Mouse (Mus musculus) intestine, embryonic 16.5 days (tissue): Measurements from ENCODE around the gene Fgfr2. TPM values are rescaled to one million over a fixed set of nuclear protein-coding genes. Genes with fewer than 3 reads are reported as not detected.

ENCODE experiments used
- ATAC-seq: fragments of 200-750 bp; cut with Nextera tagmentation; 2 replicates; pipeline ENCODE4 v1.8.0; 2017; ENCODE audit warnings: moderate TSS enrichment, moderate library complexity
- H3K27ac ChIP-seq: fragments of 300-500 bp; sonication (generic); 2 replicates; pipeline ENCODE4 v1.5.1; 2014; ENCODE audit warnings: mild to moderate bottlenecking, low read length
- H3K27me3 ChIP-seq: fragments of 300-500 bp; sonication (generic); replicated peaks from 2 replicates; pipeline ENCODE4 v1.6.1; 2014; ENCODE audit warnings: low read length, control low read depth, mixed read lengths; ENCODE audit not compliant: control insufficient read depth, insufficient read depth
- H3K36me3 ChIP-seq: fragments of 300-500 bp; sonication (generic); 2 replicates; pipeline ENCODE4 v1.6.1; 2014; ENCODE audit warnings: low read length, control low read depth; ENCODE audit not compliant: control insufficient read depth, insufficient read depth
- H3K4me1 ChIP-seq: fragments of 300-500 bp; sonication (generic); 2 replicates; pipeline ENCODE4 v1.6.1; 2014; ENCODE audit warnings: low read length, control low read depth, mixed read lengths; ENCODE audit not compliant: control insufficient read depth, insufficient read depth
- H3K4me2 ChIP-seq: fragments of 300-500 bp; sonication (generic); 2 replicates; pipeline ENCODE4 v1.6.1; 2014; ENCODE audit warnings: low read depth, low read length, control low read depth
- H3K4me3 ChIP-seq: fragments of 300-500 bp; sonication (generic); 2 replicates; pipeline ENCODE4 v1.5.1; 2014; ENCODE audit warnings: mild to moderate bottlenecking, low read length
- H3K9ac ChIP-seq: fragments of 300-500 bp; sonication (generic); 2 replicates; pipeline ENCODE4 v1.6.1; 2014; ENCODE audit warnings: low read depth, low read length
- H3K9me3 ChIP-seq: fragments of 300-500 bp; sonication (generic); 2 replicates; pipeline ENCODE4 v1.6.1; 2016; ENCODE audit warnings: low read length, control low read depth; ENCODE audit not compliant: control insufficient read depth
- WGBS: fragments of 180-500 bp; shearing (Covaris S2); extraction: QIAGEN DNeasy Blood & Tissue Kit; methylation state at CpG from one replicate; pipeline ENCODE4 v1.1.7; 2014; 5-methylcytosine and 5-hydroxymethylcytosine counted together
- polyA plus RNA-seq: library from polyadenylated mRNA; unstranded; fragments of >200 nt; fragmentation: Nextera tagmentation; extraction: Ambion mirVana; gene quantifications from 2 replicates; pipeline ENCODE4 v1.2.1, GENCODE M21; 2015

Gene Fgfr2
- polyA plus RNA-seq, 1 experiment from 2014 or later, result 47.3 TPM

DNA sequence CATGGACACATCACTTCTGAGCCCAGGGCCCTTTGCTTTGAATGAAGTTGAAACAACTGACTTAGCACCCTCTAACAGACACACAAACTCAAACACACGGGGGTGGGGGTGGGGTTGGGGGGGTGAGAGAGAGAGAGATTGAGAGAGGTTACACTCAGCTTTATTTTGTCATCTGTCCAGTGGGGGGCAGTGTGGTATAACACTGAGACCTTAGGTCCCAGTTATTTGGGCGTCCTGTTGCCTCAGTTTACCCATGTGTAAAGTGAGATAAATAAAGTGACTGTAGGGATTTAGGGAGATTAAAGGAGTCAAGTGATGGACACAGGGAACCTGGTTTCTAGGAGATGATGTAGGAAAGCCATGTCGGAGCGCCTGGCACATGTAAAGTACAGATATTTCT is 2382.1 kb downstream of the Fgfr2 start:
- 83% methylated on average over 4 of the region's 4 CpGs for WGBS
- no peaks in the 10 kb centered on the region for H3K9me3 ChIP-seq
- H3K36me3 ChIP-seq, result peaks cover 6% of the 10 kb centered on the region
- no peak overlapping the region for H3K4me2 ChIP-seq
- H3K27ac ChIP-seq, result no peak overlapping the region
- no peak overlapping the region for H3K9ac ChIP-seq
- H3K4me1 ChIP-seq, result no peaks in the 10 kb centered on the region
- ATAC-seq, result no peak
- no peak overlapping the region for H3K4me3 ChIP-seq
- no peaks in the 10 kb centered on the region for H3K27me3 ChIP-seq

DNA sequence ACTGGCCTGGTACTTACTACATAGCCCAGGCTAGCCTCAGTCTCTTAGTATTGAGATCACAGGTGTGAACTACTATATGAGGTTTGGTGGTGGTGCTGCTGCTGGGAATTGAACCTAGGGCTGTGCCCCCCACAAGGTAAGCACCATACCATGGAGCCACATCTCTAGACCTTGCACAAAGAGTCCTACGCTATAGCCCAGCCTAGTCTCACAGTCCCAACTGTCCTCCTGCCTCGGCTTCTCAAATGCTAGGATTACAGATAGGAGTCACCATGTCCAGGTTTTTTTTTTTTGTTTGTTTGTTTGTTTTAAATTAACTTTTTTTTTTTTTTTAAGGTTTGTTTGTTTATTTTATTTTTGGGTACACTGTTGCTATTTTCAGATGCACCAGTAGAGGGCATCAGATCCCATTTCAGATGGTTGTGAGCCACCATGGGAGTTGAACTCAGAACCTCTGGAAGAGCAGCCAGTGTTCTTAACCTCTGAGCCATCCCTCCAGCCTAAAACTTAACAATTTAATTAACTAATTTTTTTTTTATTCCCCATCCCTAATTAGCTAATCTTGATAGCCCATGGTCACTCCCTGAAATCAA is 2388.9 kb downstream of the Fgfr2 start:
- Histone ChIP-seq H3K4me2 (no peak overlapping the region), H3K36me3 (peaks cover 15% of the 10 kb centered on the region; the same call in 1 of the 2 replicates), H3K4me3 (no peak overlapping the region), H3K9me3 (no peaks in the 10 kb centered on the region), H3K27ac (no peak overlapping the region), H3K27me3 (no peaks in the 10 kb centered on the region), H3K4me1 (no peaks in the 10 kb centered on the region), H3K9ac (no peak overlapping the region)
- no peak for ATAC-seq
- WGBS, result 92% methylated on average over 2 of the region's 2 CpGs

DNA sequence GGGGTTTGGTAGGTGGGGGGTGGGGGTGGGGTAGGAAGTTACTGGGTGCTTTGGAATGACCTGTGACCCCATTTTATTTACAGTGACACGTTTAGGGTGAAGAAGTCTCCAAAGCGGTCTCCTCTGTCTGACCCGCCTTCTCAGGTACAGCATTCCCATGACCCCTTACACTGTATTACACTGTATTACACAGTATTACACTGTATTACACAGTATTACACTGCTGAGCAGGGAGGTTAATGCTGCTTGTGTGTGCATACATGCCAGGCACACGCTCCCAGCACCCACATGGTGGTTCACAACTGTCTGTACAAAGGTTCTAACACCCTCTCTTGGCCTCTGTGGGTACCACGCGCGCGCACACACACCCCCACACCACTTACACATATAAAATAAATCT is 2389.7 kb downstream of the Fgfr2 start:
- Histone ChIP-seq H3K9ac (no peak overlapping the region), H3K27me3 (no peaks in the 10 kb centered on the region), H3K4me3 (no peak overlapping the region), H3K9me3 (no peaks in the 10 kb centered on the region), H3K4me2 (no peak overlapping the region), H3K4me1 (no peaks in the 10 kb centered on the region), H3K36me3 (peaks cover 23% of the 10 kb centered on the region; the same call in 1 of the 2 replicates), H3K27ac (no peak overlapping the region)
- ATAC-seq, result no peak
- WGBS, result 94% methylated on average over 8 of the region's 8 CpGs

GRCm38 (mm10) chr7:130732908-130733307 is 2390.2 kb downstream of the Fgfr2 start:
- no peak overlapping the region for H3K27ac ChIP-seq
- peaks cover under 1% of the 10 kb centered on the region; the same call in 1 of the 2 replicates for H3K4me1 ChIP-seq
- H3K4me2 ChIP-seq, result no peak overlapping the region
- H3K36me3 ChIP-seq, result peaks cover 23% of the 10 kb centered on the region; the same call in 1 of the 2 replicates
- H3K4me3 ChIP-seq, result no peak overlapping the region
- ATAC-seq, result no peak
- WGBS, result 74% methylated on average over 6 of the region's 6 CpGs
- H3K27me3 ChIP-seq, result no peaks in the 10 kb centered on the region
- no peak overlapping the region for H3K9ac ChIP-seq
- H3K9me3 ChIP-seq, result no peaks in the 10 kb centered on the region

DNA sequence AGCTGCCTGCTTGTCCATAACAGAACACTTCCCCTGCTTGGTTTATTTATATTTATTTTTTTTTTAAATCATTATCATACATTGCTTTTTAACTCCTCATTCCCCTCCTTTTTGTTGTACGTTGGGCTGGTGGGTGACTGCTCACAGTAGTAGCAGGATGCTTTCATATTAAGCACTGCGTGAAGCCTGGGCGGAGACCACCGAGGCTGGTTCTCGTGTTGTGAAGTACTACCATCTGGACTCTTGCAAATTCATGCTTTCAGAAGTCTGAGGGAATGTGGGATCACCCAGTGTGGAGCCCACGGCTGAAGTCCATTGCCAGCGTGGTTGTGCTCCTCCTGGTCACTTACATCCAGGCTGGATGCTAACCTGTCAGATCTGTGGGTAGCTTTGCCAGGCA is 2391.4 kb downstream of the Fgfr2 start:
- Histone ChIP-seq H3K4me2 (no peak overlapping the region), H3K27me3 (no peaks in the 10 kb centered on the region), H3K36me3 (peaks cover 23% of the 10 kb centered on the region; the same call in 1 of the 2 replicates), H3K4me3 (no peak overlapping the region), H3K4me1 (peaks cover 10% of the 10 kb centered on the region), H3K27ac (no peak overlapping the region), H3K9me3 (no peaks in the 10 kb centered on the region), H3K9ac (no peak overlapping the region)
- no peak for ATAC-seq
- WGBS, result 73% methylated on average over 7 of the region's 7 CpGs

DNA sequence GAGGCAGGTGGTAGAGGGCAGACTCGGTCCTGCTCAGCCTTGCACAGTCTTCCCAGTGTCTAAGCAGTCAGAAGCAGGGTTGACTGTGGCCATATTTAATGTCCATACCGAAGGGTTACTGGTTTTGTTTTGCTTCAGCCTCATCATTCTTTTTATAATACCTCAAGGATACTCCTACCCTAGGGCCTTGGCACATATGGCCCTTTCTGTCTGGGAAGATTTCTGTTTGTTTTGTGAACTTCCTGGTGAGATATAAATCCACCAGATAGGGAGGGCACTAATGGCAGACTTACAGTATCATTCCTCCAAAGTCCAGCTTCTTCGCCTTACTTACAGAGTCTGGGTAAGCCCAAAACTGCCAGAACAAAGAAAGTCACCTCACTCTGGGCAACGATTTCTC is 2395.6 kb downstream of the Fgfr2 start:
- Histone ChIP-seq H3K36me3 (peaks cover 14% of the 10 kb centered on the region), H3K9me3 (no peaks in the 10 kb centered on the region), H3K4me2 (peak overlapping the region; percentile 37; the same call in 1 of the 2 replicates), H3K4me1 (peaks cover 22% of the 10 kb centered on the region), H3K4me3 (no peak overlapping the region), H3K27me3 (no peaks in the 10 kb centered on the region), H3K9ac (no peak overlapping the region), H3K27ac (peak overlapping the region; percentile 75)
- ATAC-seq, result peak; percentile 54
- 68% methylated on average over 4 of the region's 4 CpGs for WGBS

DNA sequence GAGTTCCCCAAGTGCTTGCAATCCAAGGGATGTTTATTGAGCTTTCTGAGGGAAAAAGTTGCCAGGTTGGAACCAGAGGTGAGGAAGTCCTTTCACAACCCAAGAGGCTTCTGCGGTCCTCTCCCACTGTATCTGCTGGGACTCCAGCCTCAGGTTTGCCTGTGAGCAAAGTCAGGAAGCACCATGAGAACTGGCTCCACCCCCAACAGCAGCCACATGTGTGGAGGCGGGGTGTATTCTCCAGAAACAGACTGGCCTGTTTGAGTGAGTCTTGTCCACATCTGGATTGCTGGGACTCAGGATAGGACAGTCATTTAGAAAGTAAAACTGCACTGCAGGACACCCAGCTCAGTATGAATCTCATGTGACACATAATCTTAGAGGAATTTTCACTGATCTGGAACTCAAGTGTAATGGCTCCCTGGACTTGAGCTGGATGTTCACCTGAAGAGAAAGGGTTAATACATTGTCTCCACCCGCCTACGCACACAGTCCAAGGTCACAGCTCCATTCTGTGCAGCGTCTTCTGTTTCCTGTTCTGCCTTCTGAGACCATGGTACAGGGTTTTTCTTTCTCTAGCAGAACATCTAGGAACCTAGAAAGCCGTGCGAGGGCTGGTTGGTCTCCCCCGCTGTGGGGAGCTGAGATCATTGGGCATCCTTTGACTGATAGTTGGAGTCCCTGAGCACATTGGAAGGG is 2396.3 kb downstream of the Fgfr2 start:
- peaks cover 22% of the 10 kb centered on the region for H3K4me1 ChIP-seq
- peak; percentile 77 for ATAC-seq
- no peaks in the 10 kb centered on the region for H3K27me3 ChIP-seq
- no peaks in the 10 kb centered on the region for H3K9me3 ChIP-seq
- peak overlapping the region; percentile 75 for H3K27ac ChIP-seq
- peak overlapping the region; percentile 37 for H3K4me2 ChIP-seq
- peaks cover 14% of the 10 kb centered on the region for H3K36me3 ChIP-seq
- 44% methylated on average over 8 of the region's 8 CpGs for WGBS
- H3K4me3 ChIP-seq, result peak overlapping the region; percentile 11; the same call in 1 of the 2 replicates
- H3K9ac ChIP-seq, result no peak overlapping the region

DNA sequence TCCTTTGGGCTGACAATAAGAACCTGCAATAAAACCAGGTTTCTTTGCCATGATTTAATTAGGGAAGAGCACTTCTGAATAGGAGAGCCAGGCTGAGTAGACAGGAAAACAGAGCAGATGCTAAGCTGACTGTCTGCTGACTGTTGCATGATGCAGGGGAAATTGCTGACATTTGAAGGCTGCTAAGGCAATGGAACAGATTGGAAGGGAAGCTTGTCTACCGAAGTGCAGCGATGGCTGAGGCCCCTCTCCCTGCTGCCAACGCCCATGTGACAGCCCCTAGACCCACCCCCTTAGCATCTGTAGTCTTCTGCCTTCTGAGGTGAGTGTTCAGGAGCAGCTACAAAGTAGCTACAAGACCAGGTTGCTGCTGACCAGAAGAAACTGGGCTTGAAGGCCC is 2397.0 kb downstream of the Fgfr2 start:
- Histone ChIP-seq H3K9me3 (no peaks in the 10 kb centered on the region), H3K4me1 (peaks cover 22% of the 10 kb centered on the region), H3K27ac (peak overlapping the region; percentile 75), H3K4me2 (no peak overlapping the region), H3K4me3 (no peak overlapping the region), H3K36me3 (peaks cover 14% of the 10 kb centered on the region), H3K9ac (no peak overlapping the region), H3K27me3 (no peaks in the 10 kb centered on the region)
- 57% methylated on average over 3 of the region's 3 CpGs for WGBS
- no peak for ATAC-seq

- Histone ChIP-seq H3K27me3 (no peaks in the 10 kb centered on the region), H3K9ac (no peak overlapping the region), H3K9me3 (no peaks in the 10 kb centered on the region), H3K36me3 (peaks cover 2% of the 10 kb centered on the region; the same call in 1 of the 2 replicates), H3K4me2 (no peak overlapping the region), H3K4me1 (peaks cover 13% of the 10 kb centered on the region), H3K4me3 (no peak overlapping the region), H3K27ac (no peak overlapping the region)
- ATAC-seq, result peak; percentile 48
- 68% methylated on average over 9 of the region's 9 CpGs for WGBS
Observed at GRCm38 (mm10) chr7:130720646-130721335, 2402.4 kb downstream of the Fgfr2 start.
